Mouse (Mus musculus): ENCODE measurements around the gene Olfr1432. TPM values are rescaled to one million over a fixed set of nuclear protein-coding genes. Genes with fewer than 3 reads are reported as not detected.
"Not testable (repeated sequence)": the region's sequence is repeated elsewhere in the genome, so short reads cannot be mapped to it uniquely, and the experiment has no call there.

Gene Olfr1432
- not detected for total RNA-seq (2022)

- not testable (repeated sequence) for DNase-seq (ENCODE audit: low spot score in 2 of 2)
These were observed at the start of gene Olfr1432 for GRCm38 (mm10) chr19:12232496-12232895. Olfr1432 (minus strand) TSS chr19:12232596.

- no peak for DNase-seq (ENCODE audit: low spot score in 2 of 2)
These were observed 47.2 kb upstream of the Olfr1432 start, which contains the start of gene Olfr1434 for GRCm38 (mm10) chr19:12279554-12279953. Olfr1434 (plus strand) TSS chr19:12279854.

GRCm38 (mm10) chr19:12260732-12261131, 28.3 kb upstream of the Olfr1432 start, which contains the start of gene Olfr235:
Olfr235 (plus strand) TSS chr19:12261032.
- no peak for DNase-seq (ENCODE audit: low spot score in 2 of 2)

- no peak for DNase-seq (ENCODE audit: low spot score in 2 of 2)
These were observed 9.2 kb upstream of the Olfr1432 start, which contains the start of gene Olfr262 for GRCm38 (mm10) chr19:12241559-12241958. Olfr262 (minus strand) TSS chr19:12241659.

GRCm38 (mm10) chr19:12200334-12200733, 32.1 kb downstream of the Olfr1432 start, which contains the start of gene Olfr1431:
Olfr1431 (plus strand) TSS chr19:12200634.
- DNase-seq (ENCODE audit: low spot score in 2 of 2) = no peak

- DNase-seq (ENCODE audit: low spot score in 2 of 2) = not testable (repeated sequence)
These were observed 33.3 kb downstream of the Olfr1432 start for GRCm38 (mm10) chr19:12199076-12199475.

Other genes with a start within 250 kb of the Olfr1432 start
- gene Olfr1423, start 191.3 kb downstream of the Olfr1432 start, total RNA-seq (2022) = not detected
- not detected for gene Olfr1424, start 169.9 kb downstream of the Olfr1432 start, total RNA-seq (2022)
- not detected for gene Olfr1425, start 154.9 kb downstream of the Olfr1432 start, total RNA-seq (2022)
- not detected for gene Olfr1426, start 140.6 kb downstream of the Olfr1432 start, total RNA-seq (2022)
- not detected for gene Olfr1427, start 129.3 kb downstream of the Olfr1432 start, total RNA-seq (2022)
- gene Olfr1428, start 116.7 kb downstream of the Olfr1432 start, total RNA-seq (2022) = not detected
- gene Olfr76, start 109.4 kb downstream of the Olfr1432 start, total RNA-seq (2022) = not detected
- not detected for gene Olfr1555-ps1, start 62.5 kb downstream of the Olfr1432 start, total RNA-seq (2022)
- not detected for gene Olfr1431, start 32.0 kb downstream of the Olfr1432 start, total RNA-seq (2022)
- gene Olfr262, start 9.1 kb upstream of the Olfr1432 start, total RNA-seq (2022) = not detected
- not detected for gene Olfr235, start 28.4 kb upstream of the Olfr1432 start, total RNA-seq (2022)
- gene Olfr1434, start 47.3 kb upstream of the Olfr1432 start, total RNA-seq (2022) = not detected
- gene Olfr1436, start 66.5 kb upstream of the Olfr1432 start, total RNA-seq (2022) = not detected
- not detected for gene Olfr1437, start 92.5 kb upstream of the Olfr1432 start, total RNA-seq (2022)
- gene Olfr1438-ps1, start 103.3 kb upstream of the Olfr1432 start, total RNA-seq (2022) = not detected
- not detected for gene Olfr1440, start 154.7 kb upstream of the Olfr1432 start, total RNA-seq (2022)
- gene Olfr1441, start 184.8 kb upstream of the Olfr1432 start, total RNA-seq (2022) = not detected
- gene Pfpl, start 195.3 kb upstream of the Olfr1432 start, total RNA-seq (2022) = under 1 TPM in 1 of 4 experiments, not detected in 3; 0.09 TPM
- gene Mpeg1, start 228.2 kb upstream of the Olfr1432 start, total RNA-seq (2022) = 10 to 100 TPM in 2 of 4 experiments, 1 to 10 TPM in 2; 9.2 to 86.4 (median 32.6) TPM